Mouse (Mus musculus): ENCODE data around the gene Lamtor3.
"Not testable (repeated sequence)": the region's sequence is repeated elsewhere in the genome, so short reads cannot be mapped to it uniquely, and the experiment has no call there.

The Lamtor3 gene

GRCm38 (mm10) chr3:137961736-137962385 is 43.6 kb downstream of the Lamtor3 start:
- ATAC-seq (ENCODE audit: low TSS enrichment) = no peak

GRCm38 (mm10) chr3:137963508-137963907 is 45.2 kb downstream of the Lamtor3 start:
- no peak for ATAC-seq (ENCODE audit: low TSS enrichment)

- not testable (repeated sequence) for ATAC-seq (ENCODE audit: low TSS enrichment)
Measured at GRCm38 (mm10) chr3:137964014-137964413, 45.7 kb downstream of the Lamtor3 start.

DNA sequence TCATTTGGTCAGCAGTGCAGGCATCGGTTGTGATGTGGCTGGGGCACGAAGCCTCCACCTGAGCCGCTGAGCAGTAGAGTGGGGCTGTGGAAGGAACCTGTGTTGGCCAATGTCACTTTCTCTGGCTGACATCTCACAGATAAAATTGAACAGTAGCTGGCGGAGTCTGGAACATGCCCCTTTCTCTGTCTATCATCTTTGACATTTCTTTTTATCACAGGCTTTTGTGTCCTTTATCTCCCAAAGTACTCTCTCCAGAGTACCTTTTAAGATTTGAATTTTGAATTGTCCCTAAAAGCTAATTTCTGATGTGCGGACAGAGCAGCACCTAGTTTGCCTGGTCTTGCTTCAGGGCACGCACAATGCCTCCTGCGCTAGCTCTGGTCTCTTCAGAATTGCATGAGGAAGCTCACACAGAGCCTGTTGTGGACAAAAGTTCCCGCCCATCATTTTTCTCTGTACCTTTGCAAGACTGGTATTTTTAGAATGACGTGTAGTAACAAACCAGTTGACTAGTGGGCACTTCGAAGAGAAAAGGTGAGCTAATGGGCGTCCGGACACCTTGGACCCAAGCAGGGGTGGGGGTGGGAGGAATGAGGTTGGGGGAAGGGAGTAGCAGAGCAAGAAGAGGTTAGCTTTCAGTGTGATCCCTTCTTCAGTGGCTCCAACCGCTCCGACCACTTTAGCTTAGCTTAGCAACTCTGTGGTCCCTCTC is 50.0 kb downstream of the Lamtor3 start:
- no peak for ATAC-seq (ENCODE audit: low TSS enrichment)

GRCm38 (mm10) chr3:137968820-137969486 is 50.6 kb downstream of the Lamtor3 start:
- ATAC-seq (ENCODE audit: low TSS enrichment) = no peak

GRCm38 (mm10) chr3:137969951-137970350 is 51.6 kb downstream of the Lamtor3 start:
- no peak for ATAC-seq (ENCODE audit: low TSS enrichment)

DNA sequence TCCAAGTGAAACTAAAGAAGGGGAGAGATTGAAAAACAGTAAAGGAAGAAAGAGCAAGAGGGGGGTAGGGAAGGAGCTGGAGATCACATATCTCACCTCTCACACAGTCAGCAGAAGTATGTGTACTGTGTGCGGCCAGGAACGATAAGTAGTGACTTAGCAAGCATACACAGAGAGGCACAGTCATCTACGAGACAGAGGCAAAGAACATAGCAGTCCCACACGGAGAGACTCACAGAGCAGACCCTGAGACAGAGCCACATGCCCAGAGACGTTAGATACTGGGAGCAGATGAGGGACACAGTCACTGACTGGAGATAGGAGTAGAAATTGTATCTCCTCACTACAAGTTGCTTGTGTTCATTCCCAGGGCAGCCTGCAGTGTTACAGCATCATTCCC is 53.9 kb downstream of the Lamtor3 start:
- no peak for ATAC-seq (ENCODE audit: low TSS enrichment)

GRCm38 (mm10) chr3:137972989-137973388 is 54.7 kb downstream of the Lamtor3 start:
- no peak for ATAC-seq (ENCODE audit: low TSS enrichment)

- no peak for ATAC-seq (ENCODE audit: low TSS enrichment)
Measured at GRCm38 (mm10) chr3:137974306-137974705, 56.0 kb downstream of the Lamtor3 start.

DNA sequence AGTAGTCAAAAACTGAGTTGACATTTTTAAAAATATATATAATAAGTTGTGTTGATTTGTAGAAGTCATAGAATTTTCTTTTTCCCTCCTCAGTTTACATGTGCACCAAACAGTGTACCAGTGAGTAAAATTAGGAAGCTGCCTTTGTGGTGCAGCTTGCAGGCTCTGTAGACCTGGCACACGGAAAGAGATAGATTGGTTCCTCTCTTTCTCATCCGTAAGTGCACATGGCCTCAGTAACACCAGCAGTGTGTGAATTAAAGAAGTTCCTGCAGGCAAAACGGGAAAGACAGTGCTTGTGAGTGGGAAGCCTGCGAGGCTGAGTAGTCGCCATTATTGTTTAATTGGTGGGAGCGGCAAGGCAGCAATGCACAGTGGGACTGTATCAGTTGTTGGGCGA is 57.1 kb downstream of the Lamtor3 start:
- no peak for ATAC-seq (ENCODE audit: low TSS enrichment)

DNA sequence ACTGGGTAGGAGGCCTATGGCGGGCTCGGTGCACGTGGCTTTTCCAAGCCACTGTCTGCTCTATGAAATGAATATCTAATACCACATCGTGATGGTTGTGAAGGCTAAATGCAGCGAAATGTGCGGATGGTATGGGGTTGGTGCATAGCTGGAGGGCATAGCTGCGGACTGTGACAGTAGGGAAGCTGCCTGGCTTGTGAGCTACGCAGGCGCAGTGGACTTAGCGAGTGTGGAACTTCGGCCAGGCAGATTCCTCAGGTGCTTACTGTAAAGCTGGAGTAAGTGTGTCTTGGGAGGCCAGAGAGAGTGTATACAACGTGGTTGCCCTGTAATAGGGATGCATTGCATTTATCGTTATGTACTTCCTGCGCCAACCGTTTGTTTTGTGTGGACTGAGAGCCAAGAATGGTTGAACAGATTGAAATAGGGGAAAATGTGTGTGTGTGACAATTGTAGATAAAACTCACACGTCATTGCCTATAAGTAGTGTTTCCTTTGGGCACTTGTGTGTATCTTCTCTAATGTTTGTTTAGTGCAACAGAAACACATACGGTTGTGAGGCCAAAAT is 57.6 kb downstream of the Lamtor3 start:
- ATAC-seq (ENCODE audit: low TSS enrichment) = no peak

- ATAC-seq (ENCODE audit: low TSS enrichment) = no peak
Measured at GRCm38 (mm10) chr3:137976943-137977628, 58.8 kb downstream of the Lamtor3 start.

- ATAC-seq (ENCODE audit: low TSS enrichment) = 0 out of 2 replicates have a peak, but pooled peaks have one; percentile 27
Measured at GRCm38 (mm10) chr3:137977629-137978041, 59.3 kb downstream of the Lamtor3 start.

GRCm38 (mm10) chr3:137978233-137978632 is 59.9 kb downstream of the Lamtor3 start:
- no peak for ATAC-seq (ENCODE audit: low TSS enrichment)
